Mouse (Mus musculus) MEL-GATA-1-ER (cell line): ENCODE measurements around the gene Adgrg6.

ENCODE experiments used
- DNase-seq: peaks from one replicate; pipeline ENCODE4 v3.0.0-alpha.2; 2012; ENCODE audit warnings: low read depth; ENCODE audit errors: extremely low read depth

The Adgrg6 gene

GRCm38 (mm10) chr10:14544941-14545717 lies at the start of gene Adgrg6:
Gene Adgrg6, minus strand, starts transcription at chr10:14545659.
- DNase-seq: no peak

DNA sequence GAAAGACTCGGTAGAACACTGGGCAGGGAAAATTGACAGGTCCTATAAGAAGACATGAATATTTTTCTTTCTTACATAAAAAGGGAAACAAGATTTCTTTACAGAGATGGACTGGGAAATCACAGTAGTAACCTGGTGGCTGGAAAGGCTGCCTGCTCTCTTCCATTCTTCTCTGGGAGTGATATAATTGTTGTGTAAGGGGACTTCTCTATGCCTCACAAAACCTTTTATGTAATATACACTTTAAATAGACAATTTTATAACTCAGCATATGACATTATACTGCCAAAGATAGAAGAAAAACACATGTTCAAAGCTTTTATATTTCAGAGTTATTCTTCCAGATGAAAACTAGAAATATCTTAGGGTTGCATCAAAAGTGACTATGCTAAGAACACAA lies 46.8 kb upstream of the Adgrg6 start:
- no peak for DNase-seq

DNA sequence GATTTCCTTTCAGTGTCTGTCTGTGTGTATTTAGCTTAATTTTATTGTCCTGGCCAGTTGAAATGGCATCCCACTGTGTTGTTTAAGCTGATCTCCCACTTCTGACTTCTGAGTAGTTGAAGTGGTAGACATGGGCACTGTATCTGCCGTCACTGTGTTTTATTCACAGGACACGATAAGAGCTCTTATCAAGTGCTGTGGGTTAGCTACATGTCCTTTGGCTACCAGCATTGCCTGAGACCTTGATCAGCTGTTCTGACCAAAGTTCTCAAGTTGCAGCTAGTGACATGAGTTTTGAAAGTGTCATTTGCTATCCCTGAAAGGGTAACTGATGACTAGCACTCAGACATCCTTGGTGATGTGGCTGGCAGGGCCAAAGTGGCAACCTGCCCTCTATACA lies 45.4 kb upstream of the Adgrg6 start:
- DNase-seq: no peak

- DNase-seq: peak; percentile 4
Measured at GRCm38 (mm10) chr10:14589667-14590066, 44.2 kb upstream of the Adgrg6 start.

GRCm38 (mm10) chr10:14583496-14583895 lies 38.0 kb upstream of the Adgrg6 start:
- DNase-seq: no peak

- DNase-seq: no peak
Measured at GRCm38 (mm10) chr10:14574255-14574654, 28.8 kb upstream of the Adgrg6 start.

DNA sequence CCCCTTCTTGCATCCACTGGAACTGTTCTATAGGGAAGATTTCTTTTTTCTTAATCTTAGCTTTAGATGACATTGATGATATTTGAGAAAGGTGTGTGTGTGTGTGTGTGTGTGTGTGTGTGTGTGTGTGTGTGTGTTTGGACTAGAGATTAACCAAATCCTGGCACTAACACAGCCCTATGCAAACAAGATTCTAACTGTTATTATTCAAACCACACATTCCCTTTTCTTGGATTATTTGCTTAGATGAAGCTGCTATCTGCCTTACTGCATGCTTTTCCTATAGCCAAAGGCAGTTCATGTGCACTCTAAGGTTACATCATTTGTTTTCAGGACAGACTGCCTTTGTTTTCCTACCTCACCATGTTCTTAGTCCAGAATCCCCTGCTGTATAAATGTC lies 25.7 kb upstream of the Adgrg6 start:
- DNase-seq: no peak

DNA sequence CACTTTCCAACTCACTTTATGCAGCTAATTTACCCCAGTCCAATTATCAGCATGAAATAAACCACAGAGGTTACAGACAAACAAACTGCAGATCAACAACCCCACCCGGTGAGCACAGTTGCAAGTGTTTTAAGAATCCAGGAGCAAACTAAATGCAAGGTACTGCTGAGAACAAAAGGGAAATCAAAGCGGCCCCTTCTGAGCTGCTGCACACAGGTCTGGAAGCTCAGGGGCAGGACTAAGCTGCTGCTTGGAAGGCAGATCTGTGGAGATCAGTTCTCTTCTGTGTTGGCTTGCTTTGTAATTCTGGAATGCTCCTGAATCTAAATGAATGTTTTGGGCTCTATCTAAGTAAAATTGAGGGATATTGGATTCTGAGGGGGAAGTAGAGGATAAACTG lies 25.2 kb upstream of the Adgrg6 start:
- DNase-seq: no peak

- peak; percentile 43 for DNase-seq
Measured at GRCm38 (mm10) chr10:14546111-14546551, 672 bp upstream of the Adgrg6 start.

- no peak for DNase-seq
Measured at GRCm38 (mm10) chr10:14544608-14544940, 885 bp downstream of the Adgrg6 start.

DNA sequence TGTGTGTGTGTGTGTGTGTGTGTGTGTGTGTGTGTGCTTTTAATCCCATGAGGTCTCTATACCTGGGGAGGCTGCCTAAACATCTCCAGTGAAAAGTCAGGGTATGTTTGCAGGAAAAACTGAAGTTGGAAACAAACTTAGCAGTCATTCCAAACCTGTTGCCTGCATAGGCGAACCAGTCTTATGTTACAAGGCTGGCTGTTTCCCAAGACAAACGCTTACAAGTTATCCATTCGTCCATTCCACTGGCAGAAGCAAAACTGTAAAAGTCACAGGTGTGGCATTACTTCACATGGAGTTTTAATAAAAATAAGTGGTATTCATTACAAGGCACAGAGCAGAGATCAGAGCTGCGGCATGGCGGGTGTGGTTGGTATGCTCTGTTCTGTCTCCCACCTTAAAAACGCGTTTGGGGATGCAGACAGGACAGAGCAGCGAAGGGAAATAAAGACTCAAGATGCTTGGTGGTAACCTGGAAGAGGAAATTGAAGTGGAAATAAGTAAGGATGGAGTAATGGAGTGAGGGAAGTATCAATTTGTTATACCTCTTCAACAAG lies 1.9 kb downstream of the Adgrg6 start:
- DNase-seq: no peak

- DNase-seq: no peak
Measured at GRCm38 (mm10) chr10:14537102-14537501, 8.4 kb downstream of the Adgrg6 start.

DNA sequence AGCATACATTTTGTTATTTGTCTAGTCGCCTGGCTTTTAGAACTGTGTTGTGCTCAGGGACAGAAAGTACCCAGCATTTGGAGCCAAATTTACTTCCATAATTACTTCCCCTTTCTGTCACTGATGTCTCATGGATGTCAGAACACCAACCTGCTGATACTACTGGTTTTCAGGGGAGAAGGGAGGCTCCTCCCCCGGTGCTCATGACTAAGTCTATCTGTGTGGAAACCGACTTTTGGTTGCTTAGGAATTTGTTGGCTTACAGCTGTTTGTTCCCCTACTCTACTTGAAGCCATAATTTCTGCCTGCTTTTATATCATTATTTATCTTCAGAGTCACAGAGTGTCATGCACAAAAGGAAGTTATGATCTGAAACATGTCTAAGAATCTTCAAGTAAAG lies 14.4 kb downstream of the Adgrg6 start:
- peak; percentile 19 for DNase-seq

DNA sequence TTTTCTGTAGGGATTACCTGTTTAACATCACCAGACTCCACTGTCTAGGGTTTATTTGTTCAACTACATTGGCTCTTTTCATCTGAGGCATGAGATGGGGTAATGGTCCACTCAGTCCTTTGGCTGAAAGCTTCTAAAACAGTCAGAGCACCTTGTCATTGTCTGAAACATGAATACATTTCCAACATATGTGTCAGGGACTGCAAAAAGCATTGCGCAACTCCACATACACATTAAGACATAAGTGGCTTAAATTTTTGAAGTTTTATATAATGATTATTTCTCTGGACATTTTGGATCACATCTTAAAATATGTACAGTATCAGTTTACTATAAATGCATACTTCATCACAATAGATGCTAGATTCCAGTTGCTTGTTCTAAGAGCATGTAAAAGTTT lies 14.8 kb downstream of the Adgrg6 start:
- no peak for DNase-seq

- no peak for DNase-seq
Measured at GRCm38 (mm10) chr10:14527765-14528164, 17.7 kb downstream of the Adgrg6 start.

DNA sequence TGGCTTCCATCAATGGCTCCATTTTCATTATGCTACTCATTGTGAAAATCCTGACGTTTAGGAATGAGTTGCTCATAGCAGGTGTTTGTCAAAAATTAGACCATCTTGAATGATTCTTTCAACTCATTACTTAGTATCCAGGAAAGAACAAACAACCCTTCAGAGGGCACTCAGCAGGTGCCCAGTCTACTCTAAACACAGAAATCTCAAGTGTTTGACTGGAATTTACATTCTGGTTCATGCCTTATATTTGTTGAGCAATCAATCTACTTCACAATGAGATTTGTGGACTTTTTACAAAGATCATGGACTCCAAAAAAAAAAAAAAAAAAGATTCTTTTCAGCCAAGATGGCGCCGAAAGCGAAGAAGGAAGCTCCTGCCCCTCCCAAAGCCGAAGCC lies 22.7 kb downstream of the Adgrg6 start:
- DNase-seq: no peak

DNA sequence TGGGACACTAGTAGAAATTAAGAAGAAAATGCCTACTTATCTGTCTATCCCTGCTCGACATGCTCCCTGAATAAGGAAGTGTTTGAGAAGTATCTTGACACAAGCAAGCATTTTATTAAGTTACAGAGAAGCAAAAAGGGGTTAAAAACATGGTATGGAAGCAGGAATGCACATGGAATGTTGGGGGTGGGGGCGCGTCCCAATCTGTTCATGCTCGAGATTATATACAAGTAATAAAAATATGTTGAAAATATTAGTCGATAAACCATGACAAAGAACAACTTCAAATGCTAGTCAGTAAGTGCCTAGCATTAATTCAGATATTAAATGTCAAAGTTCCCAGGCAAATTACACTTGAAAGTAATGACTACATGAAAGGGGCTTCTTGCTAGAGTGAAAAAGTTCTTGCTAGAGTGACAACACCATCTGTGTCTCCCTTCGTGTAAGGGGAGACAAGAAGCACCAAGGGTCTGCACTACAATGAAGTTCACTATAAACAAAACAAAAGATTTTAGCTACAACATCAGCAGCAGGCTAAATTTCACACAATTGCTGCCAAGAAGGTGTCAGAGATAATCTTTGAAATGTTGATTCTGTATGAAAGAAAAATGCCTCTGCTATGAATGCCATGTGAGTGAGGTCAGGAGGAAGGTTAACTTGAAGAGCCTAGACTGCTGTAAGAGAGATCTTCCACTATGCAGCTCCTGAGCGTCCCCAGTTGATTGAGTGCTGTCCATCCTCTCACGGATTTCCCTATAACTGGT lies 24.4 kb downstream of the Adgrg6 start:
- no peak for DNase-seq

- no peak for DNase-seq
Measured at GRCm38 (mm10) chr10:14517909-14518308, 27.6 kb downstream of the Adgrg6 start.

- DNase-seq: no peak
Measured at GRCm38 (mm10) chr10:14511904-14512663, 33.4 kb downstream of the Adgrg6 start.

- DNase-seq: no peak
Measured at GRCm38 (mm10) chr10:14511157-14511556, 34.3 kb downstream of the Adgrg6 start.

GRCm38 (mm10) chr10:14495658-14496057 lies 49.8 kb downstream of the Adgrg6 start:
- no peak for DNase-seq

DNA sequence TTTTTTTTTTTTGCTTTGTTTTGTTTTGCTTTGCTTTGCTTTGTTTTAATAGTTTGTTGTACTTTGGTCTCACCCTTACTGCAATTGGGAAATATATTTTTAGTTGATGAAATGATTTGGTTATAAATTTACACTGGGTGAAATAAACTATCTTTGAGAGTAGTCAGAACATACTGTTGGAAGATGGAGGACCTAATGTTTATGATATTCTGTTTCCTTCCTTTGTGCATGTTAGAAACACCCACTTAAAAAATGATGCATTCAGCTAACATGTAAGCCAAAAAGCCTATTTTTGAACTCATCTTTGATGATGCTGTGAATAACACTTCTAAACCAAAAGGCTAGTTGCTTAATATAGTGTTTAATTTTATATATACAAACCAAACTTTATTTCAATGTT lies 50.3 kb downstream of the Adgrg6 start:
- no peak for DNase-seq
